Mouse (Mus musculus) ES-Bruce4 (cell line): Measurements from ENCODE around the gene Mad1l1.

Source experiments
- EP300 ChIP-seq: IDR thresholded peaks from 2 replicates; pipeline ENCODE4 v1.6.1; 2011; ENCODE audit warnings: low read depth, low read length; ENCODE audit not compliant: insufficient read depth
- POLR2A ChIP-seq: IDR thresholded peaks from one replicate; pipeline ENCODE4 v1.8.1; 2011; ENCODE audit warnings: low read length; ENCODE audit not compliant: insufficient read depth

DNA sequence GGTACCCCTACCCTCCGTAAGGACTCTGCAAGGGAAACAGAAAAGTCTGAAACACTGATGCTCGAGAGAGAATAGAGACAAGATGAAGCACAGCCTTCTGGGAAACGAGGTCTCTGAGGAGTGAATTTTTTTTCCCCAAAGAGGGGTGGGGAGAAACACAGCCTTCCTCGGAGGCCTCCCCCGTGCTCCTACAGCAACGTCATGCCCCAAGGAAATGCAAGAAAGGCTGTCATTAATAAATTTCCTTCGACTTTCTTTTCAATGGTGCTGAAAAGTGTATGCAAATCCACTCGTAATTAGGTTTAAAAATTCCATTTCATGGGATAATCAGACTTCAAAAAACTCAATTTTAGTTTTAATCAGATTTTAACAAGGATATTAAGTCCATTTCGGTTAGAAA, 41.1 kb downstream of the Mad1l1 start:
- TF ChIP-seq POLR2A (no peak), EP300 (no peak)
